Mouse (Mus musculus): ENCODE measurements around the gene Nlrc4. TPM values are rescaled to one million over a fixed set of nuclear protein-coding genes. Genes with fewer than 3 reads are reported as not detected.
A peak's percentile ranks its signal among the peaks of the same experiment; 100 is the strongest.

The Nlrc4 gene
- 0.23 and 0.30 TPM in 2 replicates for polyA plus RNA-seq (2014; fragmentation: Nextera tagmentation; extraction: Ambion mirVana)

GRCm38 (mm10) chr17:74458711-74459408, at the start of gene Nlrc4:
Nlrc4 (minus strand) TSS chr17:74459142.
- no peak within 1 kb of the TSS for H3K27ac ChIP-seq (replicated peaks in 1 of 2; ENCODE audit: control insufficient read depth in 1 of 2, insufficient read depth in 1 of 2, low read depth in 2 of 2, low read length in 2 of 2)
- H3K4me3 ChIP-seq (ENCODE audit: control insufficient read depth in 1 of 2, insufficient read depth in 1 of 2, low read depth in 1 of 2, low read length in 2 of 2) = no peak within 1 kb of the TSS
- ATAC-seq (ENCODE audit: insufficient number of reproducible peaks, insufficient read depth, low FRiP score, low read depth) = no peak
- H3K36me3 ChIP-seq (ENCODE audit: control insufficient read depth, insufficient read depth, low read length) = no peaks in the 10 kb centered on the region
- no peaks in the 10 kb centered on the region for H3K9me3 ChIP-seq (ENCODE audit: control insufficient read depth, low read length)
- H3K4me1 ChIP-seq (ENCODE audit: control insufficient read depth in 2 of 2, insufficient read depth in 2 of 2, low read length in 2 of 2) = no peaks in the 10 kb centered on the region
- H3K4me2 ChIP-seq (ENCODE audit: low read length) = no peak within 1 kb of the TSS
- H3K9ac ChIP-seq (ENCODE audit: low read length) = no peak within 1 kb of the TSS
- H3K27me3 ChIP-seq (ENCODE audit: control insufficient read depth, insufficient read depth, low read length) = no peaks in the 10 kb centered on the region
- 59% methylated on average over 8 of the region's 8 CpGs for WGBS

GRCm38 (mm10) chr17:74508600-74508999, 49.7 kb upstream of the Nlrc4 start:
- Histone ChIP-seq H3K36me3 (ENCODE audit: control insufficient read depth, insufficient read depth, low read length) (no peaks in the 10 kb centered on the region), H3K4me2 (ENCODE audit: low read length) (no peak overlapping the region), H3K9me3 (ENCODE audit: control insufficient read depth, low read length) (no peaks in the 10 kb centered on the region), H3K9ac (ENCODE audit: low read length) (no peak overlapping the region), H3K27me3 (ENCODE audit: control insufficient read depth, insufficient read depth, low read length) (no peaks in the 10 kb centered on the region), H3K4me1 (ENCODE audit: control insufficient read depth in 2 of 2, insufficient read depth in 2 of 2, low read length in 2 of 2) (no peaks in the 10 kb centered on the region), H3K4me3 (ENCODE audit: control insufficient read depth in 1 of 2, insufficient read depth in 1 of 2, low read depth in 1 of 2, low read length in 2 of 2) (no peak overlapping the region), H3K27ac (replicated peaks in 1 of 2; ENCODE audit: control insufficient read depth in 1 of 2, insufficient read depth in 1 of 2, low read depth in 2 of 2, low read length in 2 of 2) (no peak overlapping the region)
- 90% methylated on average over 3 of the region's 3 CpGs for WGBS
- no peak for ATAC-seq (ENCODE audit: insufficient number of reproducible peaks, insufficient read depth, low FRiP score, low read depth)

GRCm38 (mm10) chr17:74507934-74508333, 49.0 kb upstream of the Nlrc4 start:
- H3K4me3 ChIP-seq (ENCODE audit: control insufficient read depth in 1 of 2, insufficient read depth in 1 of 2, low read depth in 1 of 2, low read length in 2 of 2) = no peak overlapping the region
- ATAC-seq (ENCODE audit: insufficient number of reproducible peaks, insufficient read depth, low FRiP score, low read depth) = no peak
- no peak overlapping the region for H3K9ac ChIP-seq (ENCODE audit: low read length)
- H3K27ac ChIP-seq (replicated peaks in 1 of 2; ENCODE audit: control insufficient read depth in 1 of 2, insufficient read depth in 1 of 2, low read depth in 2 of 2, low read length in 2 of 2) = no peak overlapping the region; a peak in 1 of 4 replicates
- H3K4me1 ChIP-seq (ENCODE audit: control insufficient read depth in 2 of 2, insufficient read depth in 2 of 2, low read length in 2 of 2) = no peaks in the 10 kb centered on the region
- 51% methylated on average over 2 of the region's 2 CpGs for WGBS
- H3K9me3 ChIP-seq (ENCODE audit: control insufficient read depth, low read length) = no peaks in the 10 kb centered on the region
- H3K4me2 ChIP-seq (ENCODE audit: low read length) = no peak overlapping the region
- no peaks in the 10 kb centered on the region for H3K36me3 ChIP-seq (ENCODE audit: control insufficient read depth, insufficient read depth, low read length)
- H3K27me3 ChIP-seq (ENCODE audit: control insufficient read depth, insufficient read depth, low read length) = no peaks in the 10 kb centered on the region

- Histone ChIP-seq H3K4me2 (ENCODE audit: low read length) (no peak overlapping the region), H3K4me1 (ENCODE audit: control insufficient read depth in 2 of 2, insufficient read depth in 2 of 2, low read length in 2 of 2) (no peaks in the 10 kb centered on the region), H3K36me3 (ENCODE audit: control insufficient read depth, insufficient read depth, low read length) (peaks cover 51% of the 10 kb centered on the region), H3K27me3 (ENCODE audit: control insufficient read depth, insufficient read depth, low read length) (no peaks in the 10 kb centered on the region), H3K9me3 (ENCODE audit: control insufficient read depth, low read length) (no peaks in the 10 kb centered on the region), H3K27ac (replicated peaks in 1 of 2; ENCODE audit: control insufficient read depth in 1 of 2, insufficient read depth in 1 of 2, low read depth in 2 of 2, low read length in 2 of 2) (no peak overlapping the region), H3K9ac (ENCODE audit: low read length) (no peak overlapping the region), H3K4me3 (ENCODE audit: control insufficient read depth in 1 of 2, insufficient read depth in 1 of 2, low read depth in 1 of 2, low read length in 2 of 2) (no peak overlapping the region)
- no peak for ATAC-seq (ENCODE audit: insufficient number of reproducible peaks, insufficient read depth, low FRiP score, low read depth)
Measured at GRCm38 (mm10) chr17:74501085-74501484, 42.1 kb upstream of the Nlrc4 start.

GRCm38 (mm10) chr17:74500204-74500603, 41.3 kb upstream of the Nlrc4 start:
- Histone ChIP-seq H3K27ac (replicated peaks in 1 of 2; ENCODE audit: control insufficient read depth in 1 of 2, insufficient read depth in 1 of 2, low read depth in 2 of 2, low read length in 2 of 2) (no peak overlapping the region), H3K4me2 (ENCODE audit: low read length) (no peak overlapping the region), H3K9me3 (ENCODE audit: control insufficient read depth, low read length) (no peaks in the 10 kb centered on the region), H3K36me3 (ENCODE audit: control insufficient read depth, insufficient read depth, low read length) (peaks cover 60% of the 10 kb centered on the region), H3K4me1 (ENCODE audit: control insufficient read depth in 2 of 2, insufficient read depth in 2 of 2, low read length in 2 of 2) (no peaks in the 10 kb centered on the region), H3K4me3 (ENCODE audit: control insufficient read depth in 1 of 2, insufficient read depth in 1 of 2, low read depth in 1 of 2, low read length in 2 of 2) (no peak overlapping the region), H3K27me3 (ENCODE audit: control insufficient read depth, insufficient read depth, low read length) (no peaks in the 10 kb centered on the region), H3K9ac (ENCODE audit: low read length) (no peak overlapping the region)
- ATAC-seq (ENCODE audit: insufficient number of reproducible peaks, insufficient read depth, low FRiP score, low read depth) = no peak
- WGBS = 84% methylated on average over 4 of the region's 4 CpGs

GRCm38 (mm10) chr17:74491565-74491964, 32.6 kb upstream of the Nlrc4 start:
- no peak for ATAC-seq (ENCODE audit: insufficient number of reproducible peaks, insufficient read depth, low FRiP score, low read depth)
- Histone ChIP-seq H3K9ac (ENCODE audit: low read length) (no peak overlapping the region), H3K36me3 (ENCODE audit: control insufficient read depth, insufficient read depth, low read length) (peaks cover 51% of the 10 kb centered on the region), H3K4me2 (ENCODE audit: low read length) (no peak overlapping the region), H3K4me3 (ENCODE audit: control insufficient read depth in 1 of 2, insufficient read depth in 1 of 2, low read depth in 1 of 2, low read length in 2 of 2) (no peak overlapping the region), H3K9me3 (ENCODE audit: control insufficient read depth, low read length) (no peaks in the 10 kb centered on the region), H3K27me3 (ENCODE audit: control insufficient read depth, insufficient read depth, low read length) (no peaks in the 10 kb centered on the region), H3K4me1 (ENCODE audit: control insufficient read depth in 2 of 2, insufficient read depth in 2 of 2, low read length in 2 of 2) (peaks cover 0 to 12% of the 10 kb centered on the region in 2 experiments; a peak in 1 of 4 replicates), H3K27ac (replicated peaks in 1 of 2; ENCODE audit: control insufficient read depth in 1 of 2, insufficient read depth in 1 of 2, low read depth in 2 of 2, low read length in 2 of 2) (no peak overlapping the region)
- WGBS = 82% methylated on average over 3 of the region's 3 CpGs

- ATAC-seq (ENCODE audit: insufficient number of reproducible peaks, insufficient read depth, low FRiP score, low read depth) = no peak
- H3K36me3 ChIP-seq (ENCODE audit: control insufficient read depth, insufficient read depth, low read length) = peaks cover 33% of the 10 kb centered on the region
- H3K4me2 ChIP-seq (ENCODE audit: low read length) = peak overlapping the region; percentile 70
- H3K9ac ChIP-seq (ENCODE audit: low read length) = peak overlapping the region; percentile 94
- WGBS = under 1% methylated on average over 12 of the region's 12 CpGs
- H3K9me3 ChIP-seq (ENCODE audit: control insufficient read depth, low read length) = no peaks in the 10 kb centered on the region
- peak overlapping the region; percentile 96 to 98 for H3K4me3 ChIP-seq (ENCODE audit: control insufficient read depth in 1 of 2, insufficient read depth in 1 of 2, low read depth in 1 of 2, low read length in 2 of 2)
- peak overlapping the region; percentile 92 for H3K27ac ChIP-seq (replicated peaks in 1 of 2; ENCODE audit: control insufficient read depth in 1 of 2, insufficient read depth in 1 of 2, low read depth in 2 of 2, low read length in 2 of 2)
- H3K4me1 ChIP-seq (ENCODE audit: control insufficient read depth in 2 of 2, insufficient read depth in 2 of 2, low read length in 2 of 2) = peaks cover 0 to 12% of the 10 kb centered on the region in 2 experiments; a peak in 1 of 4 replicates
- H3K27me3 ChIP-seq (ENCODE audit: control insufficient read depth, insufficient read depth, low read length) = no peaks in the 10 kb centered on the region; the same call in 1 of the 2 replicates
Measured at GRCm38 (mm10) chr17:74489901-74490220, 30.9 kb upstream of the Nlrc4 start.
